Mouse (Mus musculus) heart, postnatal 0 days (tissue): Measurements from ENCODE around the gene Fgf4.

Source experiments
- CTCF ChIP-seq: IDR thresholded peaks from 2 replicates; pipeline ENCODE4 v1.5.1; 2016; ENCODE audit warnings: antibody characterized with exemption, control low read depth, low read depth
- EP300 ChIP-seq: IDR thresholded peaks from 2 replicates; pipeline ENCODE4 v1.6.1; 2016; ENCODE audit warnings: antibody characterized with exemption, low read depth

DNA sequence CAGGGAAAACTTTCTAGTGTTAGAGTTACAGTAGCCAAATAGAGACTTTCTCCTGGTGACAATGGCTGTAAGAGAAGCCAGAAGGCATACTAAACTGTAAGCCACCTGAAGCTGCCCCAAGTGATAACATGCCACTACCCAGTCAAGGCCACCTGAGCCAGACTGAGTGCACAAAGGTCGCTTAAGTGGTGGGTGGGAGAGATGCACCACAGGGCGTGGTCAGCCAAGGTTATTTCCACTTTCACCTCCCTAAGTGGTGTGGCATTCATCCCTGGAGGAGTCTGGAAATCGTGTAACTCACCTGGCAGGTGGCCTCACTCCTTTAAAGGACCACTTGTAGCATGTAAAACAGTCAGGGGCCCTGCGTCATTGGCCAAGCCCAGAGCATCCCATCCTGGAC, 20.0 kb downstream of the Fgf4 start:
- TF ChIP-seq CTCF, result no peak
- no peak for TF ChIP-seq EP300
